Mouse (Mus musculus): Measurements from ENCODE around the gene Rapsn.

DNA sequence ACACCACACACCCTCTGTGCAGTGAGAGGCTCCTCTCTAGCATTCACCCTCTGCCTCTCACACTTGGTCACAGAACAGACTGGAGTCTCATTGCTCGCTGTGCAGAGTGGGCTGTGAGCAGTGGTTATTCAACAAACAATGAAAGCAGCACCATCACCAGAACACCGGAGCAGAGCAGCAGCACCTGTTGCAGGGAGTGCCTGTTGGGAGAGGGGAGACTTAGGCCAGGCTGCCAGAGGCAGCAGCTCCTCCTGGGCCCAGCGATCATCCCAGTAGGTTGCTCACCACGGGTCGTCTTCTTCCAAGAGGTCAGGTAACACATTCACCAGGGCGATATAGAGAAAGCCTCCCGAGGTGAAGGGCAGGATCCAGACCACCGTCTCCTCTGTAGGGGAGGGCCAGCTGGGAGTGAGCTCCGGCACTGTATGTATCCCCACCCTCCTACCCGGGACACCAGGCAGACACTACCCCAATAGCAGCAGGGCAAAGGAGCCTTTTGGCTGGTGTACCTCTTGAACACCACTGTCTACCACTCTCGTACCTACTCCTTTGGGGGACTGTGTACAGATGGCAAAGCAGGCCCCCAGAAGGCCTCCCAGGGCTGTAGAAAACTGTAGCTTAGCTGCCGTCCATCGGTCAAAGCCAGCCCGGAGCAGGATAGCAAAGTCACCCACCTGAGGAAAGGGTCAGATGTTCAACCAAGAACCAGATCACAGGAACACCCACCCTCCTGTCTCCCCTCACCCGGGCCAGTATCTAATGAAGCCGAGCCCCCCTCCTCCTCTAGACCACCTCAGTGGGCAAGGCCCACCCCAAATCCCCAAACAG lies 27.6 kb downstream of the Rapsn start:
- TF ChIP-seq CTCF (IDR thresholded peaks at IDR 0.05; ENCODE audit: borderline replicate concordance, extremely low read depth, insufficient read depth, insufficient read length) (no peak), POLR2A (IDR thresholded peaks at IDR 0.05; ENCODE audit: borderline replicate concordance, extremely low read depth, insufficient read depth, insufficient read length, poor library complexity, severe bottlenecking) (no peak)
